Mouse (Mus musculus) brain, embryonic 18.5 days (tissue): ENCODE results near the gene Gm20896.
"Not testable (repeated sequence)": the region's sequence is repeated elsewhere in the genome, so short reads cannot be mapped to it uniquely, and the experiment has no call there.

ENCODE experiments used
- DNase-seq: peaks from one replicate; pipeline ENCODE4 v3.0.0-alpha.2; 2012; ENCODE audit warnings: low read depth, low spot score

The Gm20896 gene

DNA sequence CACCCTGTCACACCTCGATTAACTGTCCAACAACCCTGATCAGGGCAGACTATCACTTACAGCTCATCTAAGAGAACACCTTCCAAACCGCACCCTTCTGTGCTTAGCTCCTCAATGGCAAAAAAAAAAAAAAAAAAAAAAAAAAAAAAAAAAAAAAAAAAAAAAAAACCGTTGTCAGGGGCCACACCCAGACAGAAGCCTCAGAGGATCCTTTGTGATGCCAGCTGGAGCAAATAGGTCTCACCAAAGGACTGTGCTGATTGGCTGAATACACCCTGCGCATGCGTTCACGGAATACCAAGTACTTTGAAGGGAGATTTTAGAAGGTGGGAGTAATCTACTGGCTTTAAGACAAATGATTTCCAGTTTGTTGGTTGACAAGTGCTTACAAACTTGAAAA lies at the start of gene Gm20896:
TSS of gene Gm20896 (minus strand) at position 101 of the 400 bp plus-strand sequence.
- DNase-seq = not testable (repeated sequence)
